ENCODE assay signal across 18 mouse cellular contexts in the genomic region with DNA sequence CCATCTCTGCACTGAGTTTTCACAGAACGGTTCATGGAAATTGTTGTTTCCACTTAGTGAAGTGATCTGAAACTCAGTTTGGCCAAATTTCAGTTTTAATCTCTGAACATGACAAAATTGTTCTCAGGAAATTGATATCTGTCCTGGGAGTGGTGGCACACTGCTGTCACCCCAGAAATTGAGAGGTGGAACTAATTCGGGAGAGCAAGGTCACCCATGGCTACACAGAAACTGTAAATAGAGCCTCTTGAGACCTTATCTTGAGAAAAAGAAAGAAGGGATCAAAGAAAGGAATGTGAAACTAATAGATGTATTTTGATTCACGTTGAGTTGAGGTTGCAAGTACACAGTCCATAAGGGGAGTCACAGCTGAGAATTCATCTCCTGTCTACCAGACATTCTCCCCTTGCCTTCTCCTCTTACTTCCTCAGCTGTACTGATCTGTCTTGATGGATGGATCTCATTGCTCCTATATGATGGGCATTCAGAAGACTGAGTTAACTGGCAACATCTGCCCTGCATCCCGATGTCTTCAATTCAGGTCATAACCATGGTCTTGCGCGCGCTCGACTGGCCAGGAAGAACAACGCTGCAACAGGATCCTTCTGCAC.
"Had no signal": no experiment of that assay in that cellular context is flagged by ENCODE, and none has a peak within 500 bp of the region (broad histone marks: within the 10 kb centered on the region; RNA-seq: fewer than 3 reads in every experiment).

No protein-coding gene starts in this region.

- H3K36me3 ChIP-seq: midbrain, embryonic 10.5 days; midbrain, embryonic 12.5 days; neural tube, embryonic 13.5 days; neural tube, embryonic 15.5 days had no signal

- H3K4me2 ChIP-seq: lung, embryonic 14.5 days; midbrain, embryonic 12.5 days; neural tube, embryonic 13.5 days; neural tube, embryonic 15.5 days had no signal

- H3K9me3 ChIP-seq: midbrain, embryonic 10.5 days; midbrain, embryonic 12.5 days; neural tube, embryonic 13.5 days; neural tube, embryonic 15.5 days had no signal

- H3K27ac ChIP-seq: midbrain, embryonic 10.5 days; midbrain, embryonic 12.5 days; neural tube, embryonic 13.5 days; neural tube, embryonic 15.5 days had no signal

- H3K4me1 ChIP-seq: midbrain, embryonic 10.5 days; midbrain, embryonic 12.5 days; neural tube, embryonic 15.5 days had no signal

- DNase-seq: lung, embryonic 14.5 days; lung, postnatal 10 days; lung, postnatal 4 days; midbrain, embryonic 14.5 days; retina, postnatal 1 day; right cerebral cortex, adult 18-20 months; right cerebral cortex, postnatal 25 days; right cerebral cortex, postnatal 4 days; spleen, adult 18-20 months; thymus, adult 18-20 months; thymus, postnatal 14 days; thymus, postnatal 36 days had no signal

- H3K27me3 ChIP-seq: midbrain, embryonic 12.5 days; neural tube, embryonic 13.5 days; neural tube, embryonic 15.5 days had no signal

- H3K9ac ChIP-seq: lung, embryonic 14.5 days; midbrain, embryonic 12.5 days; neural tube, embryonic 13.5 days; neural tube, embryonic 15.5 days had no signal

- ATAC-seq: midbrain, embryonic 16.5 days had no signal

- H3K4me3 ChIP-seq: midbrain, embryonic 10.5 days; midbrain, embryonic 12.5 days; myocyte; neural tube, embryonic 13.5 days; neural tube, embryonic 15.5 days had no signal
